Mouse (Mus musculus): ENCODE data around the gene Trabd2b.
A peak's percentile ranks its signal among the peaks of the same experiment; 100 is the strongest.

Trabd2b gene

DNA sequence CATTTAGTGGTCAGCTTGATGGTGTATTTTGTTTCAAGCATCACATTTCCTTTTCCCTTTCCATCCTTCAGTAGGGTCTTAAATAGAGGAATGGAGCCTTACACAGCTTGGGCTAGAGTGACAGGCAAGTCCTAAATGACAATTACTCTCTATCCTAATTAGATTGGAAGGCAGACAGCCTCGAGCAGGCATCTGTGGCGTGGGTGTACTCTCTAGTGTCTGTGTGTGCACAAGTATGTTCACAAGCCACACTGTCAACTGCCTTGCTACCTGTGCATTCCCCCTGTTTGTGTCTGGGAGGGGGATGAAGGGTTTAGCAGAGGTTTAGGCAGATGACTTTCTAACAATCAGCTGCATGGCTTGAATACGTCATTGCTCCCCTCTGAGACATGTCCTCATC lies 6.7 kb upstream of the Trabd2b start:
- DNase-seq (ENCODE audit: low read depth, low spot score) = no peak

DNA sequence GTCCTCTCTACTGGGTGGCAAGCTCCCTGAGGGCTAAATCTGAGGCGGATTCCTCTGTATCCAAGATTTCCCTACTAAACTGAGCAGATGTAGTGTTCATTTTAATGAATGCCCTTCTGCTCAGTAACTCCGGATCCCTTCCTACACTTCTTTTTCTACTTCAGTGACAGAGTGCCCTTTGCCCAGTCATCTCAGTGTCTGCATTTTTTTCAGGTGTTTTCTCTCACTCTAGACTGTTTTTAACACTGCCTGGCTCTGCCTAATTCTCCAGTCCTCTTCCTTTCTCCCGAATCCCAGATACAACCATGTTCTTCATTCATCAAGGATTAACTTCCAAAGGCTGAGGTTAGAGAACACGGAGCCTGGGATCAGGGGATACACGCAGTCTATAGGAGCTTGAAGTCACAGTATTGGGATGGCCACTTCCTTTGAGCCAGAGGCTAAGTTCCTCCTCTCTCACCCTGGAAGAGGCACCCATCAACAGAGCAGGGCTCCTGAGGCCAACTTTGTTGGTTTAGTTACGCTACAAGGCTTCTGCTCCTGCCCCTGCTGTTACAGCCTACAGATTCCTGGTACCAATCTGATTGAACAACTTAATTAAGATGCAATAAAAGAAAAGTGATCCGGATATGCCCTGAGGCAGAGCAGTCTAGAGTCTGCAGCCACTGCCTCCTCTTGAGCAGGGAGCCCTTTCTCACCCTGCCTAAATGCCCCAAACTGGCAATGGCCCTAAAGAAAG lies 4.4 kb upstream of the Trabd2b start:
- DNase-seq (ENCODE audit: low read depth, low spot score) = no peak

DNA sequence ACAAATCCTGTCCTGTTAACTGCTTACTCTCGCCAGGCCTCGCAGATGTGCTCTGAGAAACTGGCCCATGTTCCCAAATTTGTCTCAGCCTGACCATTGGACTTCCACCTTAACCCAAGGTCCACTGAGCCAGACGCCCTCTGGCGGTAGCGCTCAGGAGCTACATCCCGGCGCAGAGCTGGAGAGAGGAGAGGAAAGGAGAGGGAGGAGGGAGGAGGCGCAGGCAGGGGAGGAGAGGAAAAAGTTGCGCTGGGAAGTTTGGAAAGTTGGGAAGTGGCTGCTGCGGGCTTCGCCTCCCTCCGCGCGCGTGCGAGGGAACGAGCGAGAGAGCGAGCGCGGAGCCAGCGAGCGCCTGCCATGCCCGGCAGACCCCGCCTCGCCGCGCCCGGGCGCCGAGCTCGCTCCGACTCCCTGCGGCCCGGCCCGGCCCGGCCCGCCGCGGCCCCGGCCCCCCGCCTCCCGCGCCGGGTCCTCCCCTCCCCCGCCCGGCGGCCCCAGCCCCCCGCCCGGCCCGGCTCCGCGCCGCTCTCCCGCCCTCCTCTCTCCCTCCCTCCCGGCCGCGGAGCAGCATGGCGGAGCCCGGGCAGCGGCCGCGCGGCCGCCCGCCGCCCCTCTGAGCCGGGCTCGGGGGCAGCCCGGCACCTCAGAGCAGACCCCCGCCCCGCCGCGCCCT lies 706 bp upstream of the Trabd2b start:
- peak; percentile 8 for DNase-seq (ENCODE audit: low read depth, low spot score)

DNA sequence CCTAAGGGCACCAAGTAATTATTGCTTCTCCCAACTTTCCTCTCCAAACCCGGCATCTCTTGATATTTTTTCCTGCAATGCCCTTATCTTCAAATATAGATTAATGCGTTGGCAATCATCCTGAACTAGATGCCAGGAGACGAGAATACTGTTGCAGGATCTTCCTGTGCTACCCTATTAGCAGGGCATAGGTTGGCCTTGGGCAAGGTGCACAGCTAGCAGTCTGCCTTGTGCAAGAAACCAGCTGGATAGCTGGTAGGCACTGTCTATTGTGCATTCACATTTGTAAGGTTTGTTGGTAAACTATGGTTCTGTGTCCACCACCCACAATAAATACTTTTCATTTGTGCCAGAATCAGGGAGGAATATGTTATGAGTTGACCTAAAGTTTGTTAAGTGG lies 992 bp downstream of the Trabd2b start:
- no peak for DNase-seq (ENCODE audit: low read depth, low spot score)

DNA sequence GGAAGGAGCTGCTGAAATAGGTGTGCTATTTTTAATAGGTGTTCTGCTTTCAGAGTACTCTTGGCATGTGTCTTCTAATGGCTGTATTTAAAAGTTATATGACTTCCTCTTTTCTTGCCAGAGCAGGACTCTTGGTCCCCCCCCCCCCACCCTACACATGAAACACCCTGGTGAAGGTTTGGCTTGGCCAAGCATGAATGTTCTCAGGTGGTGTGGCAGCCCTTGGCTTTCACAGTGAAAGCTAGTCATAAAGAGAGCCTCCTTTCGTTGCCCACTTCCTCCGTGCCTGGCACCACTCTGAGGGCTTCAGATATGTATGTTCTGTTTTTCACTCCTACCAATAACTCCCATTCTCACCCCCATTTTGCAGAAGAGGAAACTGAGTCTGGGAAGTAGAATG lies 1.8 kb downstream of the Trabd2b start:
- DNase-seq (ENCODE audit: low read depth, low spot score) = no peak

DNA sequence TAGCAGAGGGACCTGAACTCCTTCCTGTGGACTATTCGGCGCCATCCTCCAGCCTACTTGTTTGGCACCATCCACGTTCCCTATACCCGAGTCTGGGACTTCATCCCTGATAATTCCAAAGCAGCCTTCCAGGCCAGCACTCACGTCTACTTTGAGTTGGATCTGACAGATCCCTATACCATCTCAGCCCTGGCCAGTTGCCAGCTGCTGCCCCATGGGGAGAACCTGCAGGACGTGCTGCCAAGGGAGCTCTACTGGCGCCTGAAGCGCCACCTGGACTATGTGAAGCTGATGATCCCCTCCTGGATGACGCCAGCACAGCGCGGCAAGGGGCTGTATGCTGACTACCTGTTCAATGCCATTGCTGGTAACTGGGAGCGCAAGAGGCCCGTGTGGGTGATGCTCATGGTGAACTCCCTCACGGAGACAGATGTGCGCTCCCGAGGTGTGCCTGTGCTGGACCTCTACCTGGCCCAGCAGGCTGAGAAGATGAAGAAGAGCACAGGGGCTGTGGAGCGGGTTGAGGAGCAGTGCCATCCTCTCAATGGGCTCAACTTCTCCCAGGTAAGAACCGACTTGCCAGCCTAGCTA lies 2.5 kb downstream of the Trabd2b start:
- no peak for DNase-seq (ENCODE audit: low read depth, low spot score)

DNA sequence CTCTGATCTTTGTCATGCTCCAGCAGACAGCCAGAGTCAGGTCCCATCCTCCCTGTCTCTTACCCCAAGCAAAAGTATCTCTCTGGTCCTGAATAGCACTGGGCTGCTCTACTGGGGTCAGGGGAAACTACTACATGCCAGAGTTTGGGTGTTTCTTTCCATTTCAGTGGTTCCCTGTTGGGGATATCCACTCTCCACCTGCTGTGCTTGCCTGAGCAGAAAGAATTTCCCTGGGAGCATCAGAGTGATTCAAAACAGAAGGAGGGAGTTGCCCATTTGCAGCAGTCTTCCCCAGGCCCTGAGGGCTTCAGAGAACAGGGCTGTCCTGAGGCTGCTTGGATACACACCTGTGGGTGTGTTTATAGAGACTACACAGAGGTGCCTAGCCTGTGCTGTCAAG lies 3.0 kb downstream of the Trabd2b start:
- DNase-seq (ENCODE audit: low read depth, low spot score) = no peak

DNA sequence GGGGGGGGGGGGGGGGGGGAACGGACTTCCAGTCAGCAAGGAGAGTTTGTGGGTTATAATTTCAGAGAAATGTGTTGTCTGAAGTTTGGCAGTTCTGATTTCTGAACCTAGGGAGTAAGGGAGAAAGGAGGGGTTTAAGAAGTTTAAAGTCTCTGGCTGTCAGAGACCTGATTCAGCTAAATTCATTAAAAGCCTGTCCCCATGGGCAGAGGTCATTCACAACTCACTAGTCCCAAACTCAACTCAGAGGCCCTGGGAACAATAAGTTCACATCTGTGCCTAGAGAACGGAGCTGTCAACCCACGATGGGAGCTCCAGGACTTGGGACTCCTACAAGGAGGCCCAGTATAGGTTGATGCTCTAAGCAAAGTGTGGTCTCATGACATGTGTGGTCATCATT lies 3.5 kb downstream of the Trabd2b start:
- DNase-seq (ENCODE audit: low read depth, low spot score) = no peak

DNA sequence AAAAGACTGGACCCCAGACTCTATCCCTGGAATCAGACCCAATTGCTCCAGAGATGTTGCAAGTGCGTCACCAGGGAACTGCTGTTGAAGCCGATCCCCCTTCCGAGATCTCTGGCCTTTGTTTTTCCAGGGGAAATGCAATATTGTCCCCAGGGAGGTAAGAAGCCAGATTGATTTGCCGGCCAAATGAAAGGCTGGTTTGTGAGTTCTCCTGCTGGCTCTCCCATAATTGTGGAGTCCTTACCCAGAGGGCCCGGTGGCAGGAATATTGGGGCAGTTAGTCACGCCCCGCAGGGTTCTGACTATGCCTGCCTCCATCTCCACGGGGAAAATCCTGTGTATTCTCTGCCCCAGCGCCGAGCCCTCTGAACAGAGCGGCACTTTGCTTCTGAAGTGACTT lies 3.9 kb downstream of the Trabd2b start:
- DNase-seq (ENCODE audit: low read depth, low spot score) = no peak

DNA sequence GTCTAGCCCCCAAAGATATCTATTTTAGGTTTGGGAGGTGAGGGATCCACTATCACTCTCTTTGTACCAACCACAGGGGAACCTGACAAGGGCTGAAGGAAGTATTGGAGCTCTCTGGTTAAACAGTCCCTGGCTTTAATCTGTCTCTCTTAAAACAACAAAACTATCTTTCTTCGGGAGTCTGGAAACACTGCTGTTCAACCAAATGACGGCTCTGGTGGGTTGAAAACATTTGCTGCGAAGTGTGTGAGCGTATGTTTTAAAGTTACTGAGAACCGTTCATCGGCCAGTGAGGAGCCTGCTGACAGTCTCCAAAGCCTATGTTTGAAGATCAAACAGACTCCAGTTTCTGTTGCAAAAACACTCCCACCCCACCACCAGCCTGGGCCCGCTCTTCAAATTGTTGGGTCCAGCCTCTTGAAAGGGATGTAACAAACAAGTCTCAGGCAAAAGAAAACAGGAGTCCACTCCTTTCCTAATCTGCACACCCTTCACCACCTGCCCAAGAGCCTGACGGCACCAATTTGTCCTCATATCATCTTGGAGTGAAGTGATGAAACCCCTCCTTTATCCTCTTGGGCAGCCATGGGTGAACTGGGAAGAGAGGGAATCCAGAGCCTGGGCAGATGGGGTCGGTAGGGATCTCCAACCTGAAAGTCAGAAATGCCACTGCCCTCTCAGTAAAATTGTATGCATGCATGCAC lies 4.6 kb downstream of the Trabd2b start:
- no peak for DNase-seq (ENCODE audit: low read depth, low spot score)

DNA sequence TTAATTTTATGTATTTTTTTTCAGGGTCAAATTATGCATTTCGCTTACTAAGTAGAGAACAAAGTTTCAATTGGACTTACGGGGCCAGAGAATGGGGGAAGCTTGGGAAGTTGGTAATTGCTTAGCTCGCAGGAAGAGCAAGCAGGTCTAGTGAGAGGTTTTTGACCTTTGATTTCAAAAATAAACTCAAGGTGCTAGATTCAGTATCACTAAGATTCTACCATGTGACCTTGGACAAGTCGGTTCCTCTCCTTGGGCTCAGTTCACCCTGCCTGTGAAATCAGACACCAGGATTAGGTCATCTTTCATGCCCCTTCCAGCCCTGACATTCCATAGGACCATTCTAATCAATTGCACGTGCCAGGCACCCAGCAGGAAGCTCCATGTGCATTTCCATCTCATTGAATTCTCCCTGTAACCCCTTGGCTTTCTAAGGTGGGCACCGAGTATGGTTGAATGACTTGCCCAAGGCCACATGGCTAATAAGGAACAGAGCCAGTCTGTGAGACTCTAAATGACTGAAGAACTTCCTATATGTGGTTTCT lies 5.4 kb downstream of the Trabd2b start:
- DNase-seq (ENCODE audit: low read depth, low spot score) = no peak

DNA sequence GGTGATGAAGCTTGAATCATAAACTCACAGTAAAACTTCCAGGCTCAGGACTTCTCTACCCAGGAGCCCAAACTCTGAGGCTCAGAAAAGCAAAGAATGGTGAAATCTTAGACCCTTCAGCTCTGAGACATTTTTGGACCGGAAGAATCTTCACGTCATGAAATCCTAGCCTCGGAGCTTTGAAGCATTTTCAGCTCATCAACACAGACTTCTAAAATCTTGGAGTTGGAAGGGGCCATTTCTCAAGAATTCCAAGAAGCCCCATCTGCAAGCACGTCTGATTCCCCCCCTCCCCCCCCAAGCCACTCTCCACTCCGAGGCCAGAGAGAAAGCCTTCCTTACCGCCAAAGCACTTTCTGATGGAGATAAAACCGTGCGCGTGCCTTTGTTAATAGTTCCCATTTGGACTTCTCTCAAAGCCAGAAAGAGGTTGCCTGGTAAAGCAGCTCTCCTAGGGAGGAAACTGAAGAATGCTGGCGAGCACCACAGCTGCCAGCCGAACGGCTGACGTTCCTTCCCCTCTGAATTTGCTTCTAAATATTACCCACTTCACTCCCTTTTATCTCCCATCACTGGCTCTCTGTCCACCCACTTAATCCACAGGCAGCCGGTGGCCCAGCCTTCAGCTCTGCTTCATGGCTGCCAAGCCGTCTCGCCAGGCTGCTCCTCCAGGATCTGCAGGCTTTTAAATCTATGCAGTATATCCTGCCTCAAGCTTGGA lies 9.6 kb downstream of the Trabd2b start:
- no peak for DNase-seq (ENCODE audit: low read depth, low spot score)

DNA sequence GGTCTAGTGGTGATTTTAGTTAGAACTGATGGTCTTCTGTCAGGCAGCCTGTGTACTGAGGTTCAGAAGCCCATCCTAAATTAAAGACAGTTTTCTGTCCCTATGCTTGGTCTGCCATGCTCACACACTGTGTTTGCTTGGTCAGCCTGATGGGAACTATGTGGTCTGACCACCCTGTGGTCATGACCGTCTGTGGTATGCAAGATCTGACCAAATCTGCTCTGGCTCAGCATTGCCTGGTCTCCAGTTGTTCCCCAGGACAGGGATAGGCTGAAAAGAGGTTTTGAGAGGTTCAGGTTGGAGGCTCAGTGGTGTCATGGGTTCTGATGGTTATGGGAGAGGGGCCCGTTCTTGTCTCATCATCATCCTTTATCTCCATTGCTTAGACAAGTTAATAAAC lies 13.6 kb downstream of the Trabd2b start:
- no peak for DNase-seq (ENCODE audit: low read depth, low spot score)

DNA sequence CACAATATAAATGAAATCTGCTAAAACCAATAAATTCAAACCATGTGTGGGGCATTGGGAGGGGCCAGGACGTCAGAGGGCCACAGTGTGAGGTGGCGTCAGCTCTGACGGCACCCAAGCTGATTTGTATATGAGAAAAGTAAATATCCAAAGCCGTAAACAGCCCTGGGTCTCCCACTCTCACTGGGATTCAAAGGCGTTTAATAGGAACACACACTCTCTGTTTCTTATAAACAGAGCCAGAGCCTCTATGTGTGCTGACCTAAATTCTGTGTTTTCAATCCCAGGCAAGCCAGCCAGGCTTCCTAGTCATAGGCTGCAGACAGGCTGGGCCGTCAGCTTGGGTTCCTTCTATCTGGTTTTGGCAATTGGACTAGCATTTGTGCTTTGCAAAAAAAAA lies 16.6 kb downstream of the Trabd2b start:
- DNase-seq (ENCODE audit: low read depth, low spot score) = no peak

DNA sequence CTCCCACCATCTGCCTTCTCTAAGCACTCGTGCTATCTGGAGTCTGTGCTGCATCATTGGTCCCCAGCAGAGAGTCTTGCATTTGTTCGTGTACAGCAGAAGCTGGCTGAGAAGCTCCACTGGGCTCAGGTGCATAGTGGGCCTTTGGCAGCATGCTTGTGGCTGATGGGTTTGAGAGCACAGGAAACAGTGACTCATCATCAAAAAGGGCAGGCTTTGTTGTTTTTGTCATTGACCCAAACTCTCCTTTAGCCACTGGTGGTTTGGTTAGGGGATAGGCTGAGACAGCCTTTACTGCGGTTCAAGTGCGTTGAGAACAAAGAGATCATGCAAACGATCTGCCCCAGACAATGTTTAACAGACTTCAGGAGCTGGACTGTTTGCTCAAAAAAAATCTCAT lies 19.3 kb downstream of the Trabd2b start:
- DNase-seq (ENCODE audit: low read depth, low spot score) = no peak

DNA sequence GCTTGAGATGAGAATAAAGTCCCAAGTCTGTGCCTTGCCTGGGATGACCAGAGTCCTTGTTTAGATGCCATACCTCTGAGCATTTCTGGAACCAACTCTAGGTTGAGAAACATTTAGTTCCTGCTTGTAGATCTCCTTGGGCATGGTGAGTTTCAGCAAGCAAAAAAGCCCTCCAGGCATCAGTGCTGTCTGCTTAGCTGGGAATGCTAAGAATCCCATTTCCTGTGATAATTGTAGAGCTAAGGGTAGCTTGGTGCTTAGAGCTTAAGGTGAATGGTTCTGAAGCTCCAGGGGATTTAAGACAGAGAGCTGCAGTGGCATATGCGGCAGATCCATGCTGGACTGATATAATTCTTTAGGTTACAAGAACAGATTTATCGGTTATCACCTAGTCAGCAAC lies 26.2 kb downstream of the Trabd2b start:
- no peak for DNase-seq (ENCODE audit: low read depth, low spot score)

DNA sequence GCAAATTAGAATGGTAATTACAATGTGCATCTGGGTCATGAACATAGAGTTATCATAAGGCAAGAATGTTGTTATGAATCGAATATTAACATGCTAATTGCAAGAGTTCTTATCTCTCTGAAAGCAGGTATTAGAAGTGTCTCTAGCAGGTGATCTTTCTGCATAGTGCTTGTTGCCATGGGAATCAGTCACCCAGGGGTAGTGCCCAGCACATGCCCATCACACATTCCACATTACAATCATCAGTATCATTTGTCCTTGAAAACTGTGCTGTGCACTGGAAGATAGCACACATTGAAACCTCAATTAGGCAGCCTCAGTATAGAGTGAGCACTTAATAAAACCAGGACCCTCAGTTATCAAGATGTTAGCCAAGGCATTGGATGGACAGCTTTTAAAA lies 26.9 kb downstream of the Trabd2b start:
- no peak for DNase-seq (ENCODE audit: low read depth, low spot score)

DNA sequence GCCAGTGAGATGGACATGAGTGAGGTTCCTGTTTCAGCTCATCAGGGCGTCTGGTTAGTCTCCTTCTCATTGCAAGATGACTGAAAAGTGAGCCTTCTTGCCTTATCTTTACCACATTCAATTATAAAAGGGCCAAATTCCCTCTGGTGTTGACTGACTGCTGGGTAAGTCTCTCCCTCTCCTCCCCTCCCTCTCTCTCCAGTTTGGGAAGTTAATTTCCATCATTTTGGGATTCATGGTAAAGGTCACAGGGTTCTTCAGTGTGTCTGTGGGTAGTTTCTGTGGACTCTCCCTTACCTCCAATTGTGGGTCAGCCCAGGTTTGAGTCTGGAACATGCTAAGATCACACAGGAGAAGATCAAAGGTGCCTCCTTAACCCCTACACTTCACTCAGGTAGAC lies 28.2 kb downstream of the Trabd2b start:
- no peak for DNase-seq (ENCODE audit: low read depth, low spot score)

DNA sequence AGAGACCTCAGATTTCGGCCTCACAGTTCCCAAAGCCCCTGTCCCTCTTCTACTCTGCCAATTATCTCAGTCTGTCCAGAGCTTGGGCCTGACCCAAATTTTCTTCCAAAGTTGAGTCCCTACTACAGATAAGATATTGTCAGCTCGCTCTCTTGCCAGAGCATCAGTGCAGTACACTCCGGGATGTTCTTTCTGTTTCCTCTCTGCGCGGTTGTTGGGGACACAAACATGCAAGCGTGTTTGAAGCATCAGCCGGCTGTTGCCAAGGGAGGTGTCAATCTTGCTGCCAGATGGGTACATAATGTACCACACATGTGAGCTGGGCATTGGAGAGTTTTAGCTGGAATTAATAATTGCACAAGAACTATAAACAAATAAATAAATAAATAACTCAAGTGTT lies 28.9 kb downstream of the Trabd2b start:
- no peak for DNase-seq (ENCODE audit: low read depth, low spot score)

DNA sequence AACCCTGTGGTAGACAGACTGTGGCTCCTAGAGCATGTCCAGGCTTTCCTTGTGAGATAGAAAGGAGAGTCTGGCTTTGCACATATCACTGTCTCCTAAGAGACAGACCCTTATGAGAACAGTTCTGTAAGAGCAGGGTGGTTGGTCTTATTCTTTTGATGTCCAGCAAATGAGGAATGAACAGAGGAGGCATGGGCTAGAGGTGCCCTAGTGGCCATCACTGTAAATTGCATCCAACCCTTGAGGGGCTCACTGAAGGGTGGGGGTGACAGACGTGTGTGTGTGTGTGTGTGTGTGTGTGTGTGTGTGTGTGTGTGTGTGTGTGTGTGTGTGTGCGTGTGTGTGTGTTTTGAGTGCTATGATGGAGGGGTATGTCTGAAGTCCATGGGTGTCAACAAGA lies 32.2 kb downstream of the Trabd2b start:
- no peak for DNase-seq (ENCODE audit: low read depth, low spot score)

DNA sequence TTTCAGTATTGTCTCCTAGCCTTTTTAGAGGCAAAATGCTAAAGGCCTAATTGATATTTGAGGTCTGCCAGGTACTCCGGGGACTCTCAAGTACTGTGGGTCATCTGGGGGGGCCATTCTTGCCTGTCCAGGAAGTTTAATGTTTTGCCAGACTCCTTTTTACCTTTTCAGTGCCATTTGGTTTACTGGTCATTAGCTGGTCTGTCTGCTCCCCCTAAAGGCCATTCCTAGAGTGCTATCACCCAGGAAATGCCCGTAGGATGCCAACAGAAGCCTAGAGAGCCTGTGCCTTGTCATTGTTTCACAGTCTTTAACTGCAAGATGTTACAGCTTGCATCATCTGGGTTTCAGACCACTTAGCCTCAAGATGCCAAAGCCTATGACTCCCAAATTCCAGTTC lies 35.7 kb downstream of the Trabd2b start:
- no peak for DNase-seq (ENCODE audit: low read depth, low spot score)

DNA sequence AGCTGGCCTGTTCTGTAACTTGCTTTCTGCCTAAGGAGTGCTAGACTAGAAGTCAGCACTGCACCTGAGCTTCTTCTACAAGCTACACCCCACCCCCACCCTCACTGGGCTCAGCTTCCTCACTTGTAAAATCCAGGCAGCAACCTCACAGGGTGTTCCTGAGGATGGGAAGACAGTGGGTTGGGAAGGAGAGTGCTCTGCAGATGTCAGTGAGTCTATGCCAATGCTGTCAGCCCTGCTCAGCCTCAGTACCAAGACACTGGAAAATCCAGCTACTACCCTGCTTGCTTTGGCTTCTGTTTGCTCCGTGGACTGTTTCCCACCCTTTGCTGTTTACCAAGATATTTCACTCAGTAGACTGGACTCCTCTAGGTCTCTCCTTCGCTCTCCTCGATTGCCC lies 36.1 kb downstream of the Trabd2b start:
- no peak for DNase-seq (ENCODE audit: low read depth, low spot score)
